Mouse (Mus musculus): Measurements from ENCODE around the gene Atxn2. TPM values are rescaled to one million over a fixed set of nuclear protein-coding genes. Genes with fewer than 3 reads are reported as not detected.
"Not testable (repeated sequence)": the region's sequence is repeated elsewhere in the genome, so short reads cannot be mapped to it uniquely, and the experiment has no call there.

Atxn2 gene
- polyA plus RNA-seq, 1 experiment from 2014 or later: 54.9 TPM

GRCm38 (mm10) chr5:121742915-121743314 is 31.8 kb downstream of the Atxn2 start:
- no peak for ATAC-seq (ENCODE audit: low FRiP score, low read depth)
- H3K9me3 ChIP-seq: peaks cover 4% of the 10 kb centered on the region; the same call in 1 of the 2 replicates
- no peak overlapping the region for H3K4me2 ChIP-seq (replicated peaks)
- no peak overlapping the region for H3K27ac ChIP-seq
- peaks cover 17% of the 10 kb centered on the region for H3K36me3 ChIP-seq
- 84% methylated on average over 2 of the region's 2 CpGs for WGBS
- H3K27me3 ChIP-seq: no peaks in the 10 kb centered on the region
- H3K9ac ChIP-seq: no peak overlapping the region
- no peak overlapping the region for H3K4me3 ChIP-seq
- H3K4me1 ChIP-seq: peaks cover 4% of the 10 kb centered on the region; the same call in 1 of the 2 replicates

GRCm38 (mm10) chr5:121747884-121748594 is 36.9 kb downstream of the Atxn2 start:
- not testable (repeated sequence) for H3K4me1 ChIP-seq; H3K27me3 ChIP-seq; H3K9ac ChIP-seq; ATAC-seq (ENCODE audit: low FRiP score, low read depth); H3K27ac ChIP-seq; H3K4me2 ChIP-seq (replicated peaks); H3K4me3 ChIP-seq; H3K9me3 ChIP-seq
- peaks cover 57% of the 10 kb centered on the region for H3K36me3 ChIP-seq
- 87% methylated on average over 4 of the region's 4 CpGs for WGBS

GRCm38 (mm10) chr5:121749633-121750032 is 38.5 kb downstream of the Atxn2 start:
- H3K4me3 ChIP-seq: no peak overlapping the region
- no peaks in the 10 kb centered on the region for H3K9me3 ChIP-seq
- no peak overlapping the region for H3K4me2 ChIP-seq (replicated peaks)
- WGBS: 91% methylated on average over 2 of the region's 2 CpGs
- peaks cover 64% of the 10 kb centered on the region for H3K36me3 ChIP-seq
- ATAC-seq (ENCODE audit: low FRiP score, low read depth): no peak
- H3K27ac ChIP-seq: no peak overlapping the region
- no peaks in the 10 kb centered on the region for H3K27me3 ChIP-seq
- peaks cover 4% of the 10 kb centered on the region; the same call in 1 of the 2 replicates for H3K4me1 ChIP-seq
- H3K9ac ChIP-seq: no peak overlapping the region

- WGBS: 87% methylated on average over 2 of the region's 2 CpGs
- Histone ChIP-seq H3K4me3 (no peak overlapping the region), H3K36me3 (peaks cover 61% of the 10 kb centered on the region), H3K9ac (no peak overlapping the region), H3K9me3 (no peaks in the 10 kb centered on the region), H3K27ac (no peak overlapping the region), H3K4me2 (replicated peaks) (no peak overlapping the region), H3K27me3 (no peaks in the 10 kb centered on the region), H3K4me1 (peaks cover 20% of the 10 kb centered on the region; the same call in 1 of the 2 replicates)
- no peak for ATAC-seq (ENCODE audit: low FRiP score, low read depth)
Observed at GRCm38 (mm10) chr5:121757900-121758299, 46.8 kb downstream of the Atxn2 start.

- Histone ChIP-seq H3K9me3 (no peaks in the 10 kb centered on the region), H3K4me1 (peaks cover 20% of the 10 kb centered on the region; the same call in 1 of the 2 replicates), H3K27me3 (no peaks in the 10 kb centered on the region), H3K27ac (no peak overlapping the region), H3K4me2 (replicated peaks) (no peak overlapping the region), H3K36me3 (peaks cover 61% of the 10 kb centered on the region), H3K9ac (no peak overlapping the region), H3K4me3 (no peak overlapping the region)
- WGBS: 86% methylated on average over 4 of the region's 4 CpGs
- ATAC-seq (ENCODE audit: low FRiP score, low read depth): no peak
Observed at GRCm38 (mm10) chr5:121758341-121758740, 47.2 kb downstream of the Atxn2 start.

GRCm38 (mm10) chr5:121759921-121760320 is 48.8 kb downstream of the Atxn2 start:
- no peak overlapping the region for H3K9ac ChIP-seq
- no peak overlapping the region; the same call in 1 of the 2 replicates for H3K27ac ChIP-seq
- H3K4me3 ChIP-seq: no peak overlapping the region
- no peak overlapping the region for H3K4me2 ChIP-seq (replicated peaks)
- peaks cover 20% of the 10 kb centered on the region; the same call in 1 of the 2 replicates for H3K4me1 ChIP-seq
- H3K36me3 ChIP-seq: peaks cover 65% of the 10 kb centered on the region
- H3K9me3 ChIP-seq: no peaks in the 10 kb centered on the region
- 87% methylated on average over 4 of the region's 4 CpGs for WGBS
- no peak for ATAC-seq (ENCODE audit: low FRiP score, low read depth)
- no peaks in the 10 kb centered on the region for H3K27me3 ChIP-seq

- Histone ChIP-seq H3K9ac (no peak overlapping the region), H3K4me2 (replicated peaks) (no peak overlapping the region), H3K4me3 (no peak overlapping the region), H3K27me3 (no peaks in the 10 kb centered on the region), H3K9me3 (no peaks in the 10 kb centered on the region), H3K36me3 (peaks cover 63% of the 10 kb centered on the region), H3K4me1 (peaks cover 23% of the 10 kb centered on the region; the same call in 1 of the 2 replicates), H3K27ac (no peak overlapping the region)
- ATAC-seq (ENCODE audit: low FRiP score, low read depth): no peak
- 70% methylated on average over 7 of the region's 7 CpGs for WGBS
Observed at GRCm38 (mm10) chr5:121761459-121761858, 50.3 kb downstream of the Atxn2 start.

- no peak for ATAC-seq (ENCODE audit: low FRiP score, low read depth)
- Histone ChIP-seq H3K4me1 (peaks cover 21% of the 10 kb centered on the region; the same call in 1 of the 2 replicates), H3K27me3 (no peaks in the 10 kb centered on the region), H3K27ac (no peak overlapping the region), H3K9ac (no peak overlapping the region), H3K9me3 (no peaks in the 10 kb centered on the region), H3K36me3 (peaks cover 63% of the 10 kb centered on the region), H3K4me2 (replicated peaks) (no peak overlapping the region), H3K4me3 (no peak overlapping the region)
- 95% methylated on average over 6 of the region's 6 CpGs for WGBS
Observed at GRCm38 (mm10) chr5:121762949-121763348, 51.8 kb downstream of the Atxn2 start.

GRCm38 (mm10) chr5:121765020-121765419 is 53.9 kb downstream of the Atxn2 start:
- Histone ChIP-seq H3K4me3 (no peak overlapping the region), H3K27me3 (no peaks in the 10 kb centered on the region), H3K27ac (no peak overlapping the region), H3K36me3 (peaks cover 61% of the 10 kb centered on the region), H3K9me3 (no peaks in the 10 kb centered on the region), H3K4me1 (peaks cover 9% of the 10 kb centered on the region; the same call in 1 of the 2 replicates), H3K9ac (no peak overlapping the region), H3K4me2 (replicated peaks) (no peak overlapping the region)
- no peak for ATAC-seq (ENCODE audit: low FRiP score, low read depth)
- 87% methylated on average over 2 of the region's 2 CpGs for WGBS

- peaks cover 7% of the 10 kb centered on the region; the same call in 1 of the 2 replicates for H3K4me1 ChIP-seq
- WGBS: 90% methylated on average over 4 of the region's 4 CpGs
- H3K36me3 ChIP-seq: peaks cover 52% of the 10 kb centered on the region
- H3K9me3 ChIP-seq: no peaks in the 10 kb centered on the region
- H3K27ac ChIP-seq: no peak overlapping the region
- no peak for ATAC-seq (ENCODE audit: low FRiP score, low read depth)
- H3K4me3 ChIP-seq: no peak overlapping the region
- H3K27me3 ChIP-seq: no peaks in the 10 kb centered on the region
- no peak overlapping the region for H3K9ac ChIP-seq
- H3K4me2 ChIP-seq (replicated peaks): no peak overlapping the region
Observed at GRCm38 (mm10) chr5:121766038-121766773, 55.1 kb downstream of the Atxn2 start.

GRCm38 (mm10) chr5:121767564-121767963 is 56.4 kb downstream of the Atxn2 start:
- no peaks in the 10 kb centered on the region for H3K27me3 ChIP-seq
- H3K4me2 ChIP-seq (replicated peaks): no peak overlapping the region
- H3K4me3 ChIP-seq: no peak overlapping the region
- peaks cover 57% of the 10 kb centered on the region for H3K36me3 ChIP-seq
- H3K4me1 ChIP-seq: peaks cover 7% of the 10 kb centered on the region; the same call in 1 of the 2 replicates
- 86% methylated on average over 2 of the region's 2 CpGs for WGBS
- no peaks in the 10 kb centered on the region for H3K9me3 ChIP-seq
- H3K27ac ChIP-seq: no peak overlapping the region
- no peak for ATAC-seq (ENCODE audit: low FRiP score, low read depth)
- no peak overlapping the region for H3K9ac ChIP-seq

- no peaks in the 10 kb centered on the region for H3K9me3 ChIP-seq
- ATAC-seq (ENCODE audit: low FRiP score, low read depth): no peak
- H3K27me3 ChIP-seq: no peaks in the 10 kb centered on the region
- H3K27ac ChIP-seq: no peak overlapping the region
- no peak overlapping the region for H3K4me2 ChIP-seq (replicated peaks)
- H3K4me1 ChIP-seq: peaks cover 7% of the 10 kb centered on the region; the same call in 1 of the 2 replicates
- WGBS: 88% methylated on average over 7 of the region's 7 CpGs
- no peak overlapping the region for H3K9ac ChIP-seq
- H3K36me3 ChIP-seq: peaks cover 63% of the 10 kb centered on the region
- no peak overlapping the region for H3K4me3 ChIP-seq
Observed at GRCm38 (mm10) chr5:121769827-121770226, 58.7 kb downstream of the Atxn2 start.
